Mouse (Mus musculus) ES-CJ7 (cell line): ENCODE results near the gene Tomm20l.
A peak's percentile ranks its signal among the peaks of the same experiment; 100 is the strongest.
"Not testable (repeated sequence)": the region's sequence is repeated elsewhere in the genome, so short reads cannot be mapped to it uniquely, and the experiment has no call there.

Experiments
- DNase-seq: peaks from one replicate; pipeline ENCODE4 v3.0.0; 2011; ENCODE audit warnings: low read depth, low spot score

The Tomm20l gene

DNA sequence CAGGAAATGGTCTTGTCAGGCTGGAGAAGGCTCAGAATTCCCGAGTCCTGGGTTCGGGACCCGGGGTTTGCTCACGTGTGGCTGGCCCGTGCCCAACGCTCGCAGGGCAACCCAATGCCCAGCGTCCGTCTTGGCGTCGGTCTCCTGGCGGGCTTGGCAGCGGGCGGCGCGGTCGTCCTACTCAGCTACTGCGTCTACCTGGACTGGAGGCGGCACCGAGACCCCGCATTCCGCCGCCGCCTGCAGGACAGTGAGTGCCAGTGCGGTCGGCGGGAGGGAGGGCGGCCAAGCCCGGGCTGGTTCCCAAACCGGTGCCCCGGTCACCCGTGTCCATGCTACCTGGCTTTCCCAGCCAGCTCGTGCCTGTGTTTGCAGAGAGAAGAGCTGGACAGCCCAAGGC, at the start of gene Tomm20l:
Tomm20l (plus strand) TSS at position 98 of the 400 bp plus-strand sequence.
- no peak for DNase-seq

DNA sequence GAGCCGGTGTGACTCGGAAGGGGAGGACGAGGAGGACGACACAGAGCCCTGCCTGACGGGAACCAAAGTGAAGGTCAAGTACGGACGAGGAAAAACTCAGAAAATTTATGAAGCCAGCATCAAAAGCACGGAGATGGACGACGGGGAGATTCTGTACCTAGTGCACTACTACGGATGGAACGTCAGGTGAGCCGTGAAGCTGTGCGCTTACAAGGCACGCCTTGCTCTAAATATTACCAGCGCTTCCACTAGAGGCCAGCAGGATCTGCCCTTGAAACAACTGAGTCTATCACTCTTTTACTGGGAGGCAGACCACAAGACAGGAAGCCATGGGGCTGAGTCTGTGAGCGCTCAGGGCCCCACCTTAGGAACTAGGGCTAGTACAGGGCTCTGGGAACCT, 41.4 kb upstream of the Tomm20l start:
- DNase-seq, result no peak

DNA sequence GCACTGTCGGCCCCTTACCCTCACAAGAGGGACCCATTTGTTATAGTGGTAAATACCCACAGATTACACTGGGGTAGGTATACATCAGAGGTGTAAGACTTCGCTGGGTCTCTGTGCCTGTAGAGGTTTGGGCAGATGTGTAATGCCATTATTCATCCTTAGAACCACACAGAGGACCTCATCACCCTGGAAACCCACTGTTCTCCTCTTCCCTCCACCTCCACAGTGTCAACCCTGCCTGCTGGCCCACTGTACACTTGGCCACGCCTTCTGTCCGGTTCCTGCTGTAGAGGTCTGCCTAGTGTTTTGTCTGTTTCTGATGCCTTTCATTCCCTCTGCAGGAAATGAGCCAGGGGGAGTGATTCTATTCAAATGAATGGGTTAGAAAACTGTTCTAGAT, 39.2 kb upstream of the Tomm20l start:
- no peak for DNase-seq

DNA sequence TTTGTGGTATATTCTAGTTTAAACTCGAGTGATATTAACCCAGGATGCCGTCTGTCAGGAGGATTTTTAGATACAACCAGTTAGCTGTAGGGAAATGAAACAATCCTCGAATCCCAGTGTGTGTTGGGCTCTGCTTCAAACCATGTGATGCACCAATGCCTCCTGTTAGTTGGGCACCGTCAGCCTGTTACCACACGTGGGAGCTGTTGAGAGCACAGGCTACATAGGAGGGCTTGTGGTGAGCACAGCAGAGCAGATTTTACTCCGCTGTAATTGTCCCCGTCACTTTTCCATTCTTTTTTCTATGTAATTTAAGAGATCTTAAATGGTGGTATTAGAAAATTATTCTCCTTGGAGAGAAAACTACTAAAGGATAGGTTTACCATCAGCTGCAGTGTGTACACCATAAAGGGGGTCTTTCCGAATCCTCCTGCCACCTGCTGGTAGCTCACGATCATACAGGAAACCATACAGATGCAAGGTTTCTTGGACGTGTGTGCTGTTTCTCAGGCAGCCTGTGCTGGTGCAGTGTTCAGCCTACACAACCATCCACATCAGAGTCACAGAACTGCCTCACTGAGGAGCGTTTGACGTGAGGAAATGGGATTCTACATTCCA, 38.0 kb upstream of the Tomm20l start:
- DNase-seq, result peak; percentile 78

DNA sequence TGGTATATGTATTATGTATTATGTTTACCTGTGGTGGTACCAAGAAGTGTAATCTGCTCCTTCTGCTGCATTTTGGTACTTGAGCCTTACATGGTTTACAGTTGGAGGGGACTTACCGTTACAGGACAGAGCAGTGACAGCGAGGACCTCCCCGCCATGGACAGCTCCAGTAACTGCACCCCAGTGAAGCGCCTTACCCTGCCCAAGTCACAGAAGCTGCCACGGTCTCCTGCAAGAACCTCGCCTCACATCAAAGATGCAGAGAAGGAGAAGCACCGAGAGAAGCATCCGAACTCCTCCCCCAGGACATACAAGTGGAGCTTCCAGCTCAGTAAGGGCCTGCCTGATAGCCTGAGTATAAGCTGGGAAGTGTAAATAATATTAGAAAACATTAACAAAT, 24.9 kb upstream of the Tomm20l start:
- no peak for DNase-seq

DNA sequence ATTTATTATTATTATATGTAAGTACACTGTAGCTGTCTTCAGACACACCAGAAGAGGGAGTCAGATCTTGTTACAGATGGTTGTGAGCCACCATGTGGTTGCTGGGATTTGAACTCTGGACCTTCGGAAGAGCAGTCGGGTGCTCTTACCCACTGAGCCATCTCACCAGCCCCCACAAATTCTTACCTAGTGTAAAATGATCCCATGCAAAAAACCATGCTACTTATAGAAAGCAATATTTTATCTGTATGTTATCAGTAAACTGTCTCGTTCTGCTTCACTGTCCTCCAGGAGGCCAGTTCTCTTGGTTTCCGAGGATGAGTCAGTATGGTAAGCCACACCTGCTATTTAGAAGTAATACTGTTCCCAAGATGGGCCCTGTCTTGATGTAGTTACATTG, 7.0 kb upstream of the Tomm20l start:
- DNase-seq, result not testable (repeated sequence)

DNA sequence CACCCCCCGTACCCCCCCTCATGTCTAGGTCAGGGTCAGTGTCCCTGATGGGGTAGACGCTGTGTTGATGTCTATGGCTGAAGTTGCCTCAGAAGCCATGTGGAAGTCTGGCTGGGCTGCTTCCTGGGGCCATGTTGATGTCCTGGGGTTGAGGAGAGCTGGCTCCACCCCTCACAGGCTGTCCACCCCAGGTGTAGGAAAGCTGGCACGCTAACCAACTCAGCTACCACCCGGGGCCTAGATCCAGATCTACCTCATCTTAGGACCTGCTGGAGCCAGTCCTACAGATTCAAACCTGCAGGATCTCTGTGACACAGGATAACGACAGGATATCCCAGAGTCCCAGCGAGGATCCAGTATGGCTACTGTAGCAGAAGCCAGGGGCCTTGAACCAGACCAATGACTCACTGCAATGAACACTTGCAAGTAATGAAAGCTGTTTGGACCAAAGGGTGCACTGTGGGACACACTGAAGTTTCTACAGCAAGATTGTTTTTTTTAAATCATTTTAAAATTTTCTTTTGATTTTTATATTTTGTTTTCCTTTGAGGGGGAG, 3.9 kb upstream of the Tomm20l start:
- no peak for DNase-seq

DNA sequence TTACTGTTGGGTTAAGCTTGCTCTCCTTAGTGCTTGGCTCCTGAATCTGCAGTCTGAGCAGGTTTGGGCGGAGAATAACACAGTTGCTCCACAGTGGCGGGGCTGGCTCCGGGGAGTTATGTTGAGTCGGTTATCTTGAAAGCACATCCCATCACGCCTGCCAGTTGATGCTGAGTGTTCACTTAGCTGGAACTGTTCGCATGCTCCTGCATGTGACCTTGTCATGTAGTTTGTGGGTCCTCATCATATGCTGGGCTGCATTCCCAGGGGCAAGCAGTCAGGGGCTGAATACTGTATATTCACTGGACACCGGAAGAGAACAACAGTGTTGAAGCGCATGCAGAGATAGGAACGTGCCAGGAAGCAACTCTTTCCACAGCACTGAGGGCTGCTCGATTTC, 1.8 kb downstream of the Tomm20l start:
- DNase-seq, result no peak

DNA sequence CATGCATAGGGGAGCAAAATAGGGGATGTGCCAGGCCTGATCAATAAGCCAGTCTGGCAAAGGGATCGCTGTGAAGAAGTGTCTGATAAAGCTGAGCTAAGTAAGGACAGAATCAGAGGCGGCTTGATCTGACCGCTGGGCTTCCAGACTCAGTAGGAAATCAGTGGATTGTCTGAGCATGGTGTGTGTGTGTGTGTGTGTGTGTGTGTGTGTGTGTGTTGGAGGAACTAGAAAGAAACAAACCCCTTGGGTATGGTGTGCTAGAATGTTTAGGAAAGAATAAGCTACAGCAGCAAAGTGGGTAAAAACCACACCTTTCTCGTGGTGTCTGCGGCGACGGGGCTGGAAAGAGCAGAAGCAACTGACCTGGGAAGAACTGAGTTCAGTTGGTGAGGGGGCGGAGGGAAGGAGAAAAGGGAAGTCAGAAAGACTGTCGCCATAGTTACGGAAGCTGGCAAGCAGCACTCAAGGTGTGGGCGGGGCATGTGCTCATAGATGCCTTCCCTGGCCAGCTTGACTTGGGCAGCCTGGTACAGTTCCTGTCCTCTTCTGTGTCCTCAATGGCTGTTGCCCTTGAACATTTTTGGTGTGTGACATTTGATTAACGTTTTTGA, 2.6 kb downstream of the Tomm20l start:
- peak; percentile 59 for DNase-seq

DNA sequence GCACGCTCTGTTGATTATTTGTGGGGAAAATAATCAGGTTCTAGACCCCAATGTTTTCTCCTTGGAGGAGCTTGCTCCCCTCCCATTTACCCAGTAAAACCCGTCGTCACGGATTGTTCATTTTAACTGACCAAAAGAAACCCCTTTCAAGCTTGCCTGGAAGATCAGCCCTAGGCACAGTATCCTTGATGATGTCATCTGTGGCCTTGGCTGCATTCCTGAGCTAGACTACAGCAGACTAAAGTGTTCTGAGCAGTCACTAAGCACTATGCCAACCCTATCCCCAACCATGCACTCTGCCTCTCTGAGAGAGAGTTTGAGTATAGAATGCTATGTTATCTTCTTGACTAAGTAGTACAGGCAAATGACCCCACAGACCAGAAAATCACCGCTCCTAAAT, 5.2 kb downstream of the Tomm20l start:
- DNase-seq, result no peak

DNA sequence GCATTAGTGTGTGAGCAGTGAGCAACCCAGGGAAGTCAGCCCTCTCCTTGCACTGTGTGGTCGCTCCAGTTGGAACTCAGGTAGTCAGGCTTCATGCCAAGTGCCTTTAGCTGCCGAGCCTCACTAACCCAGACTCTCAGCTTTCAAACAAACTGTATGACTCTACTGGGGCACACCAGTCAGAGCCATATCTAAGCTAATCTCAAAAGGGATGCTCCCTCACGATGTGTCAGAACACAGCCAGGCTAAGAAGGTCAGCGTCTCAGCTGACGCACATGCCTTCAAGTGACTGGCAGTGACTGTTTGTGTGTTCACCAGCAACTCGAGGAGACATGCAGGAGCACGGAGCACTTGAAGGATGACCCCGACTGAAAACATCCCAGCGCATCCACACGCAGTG, 11.5 kb downstream of the Tomm20l start:
- DNase-seq, result no peak

DNA sequence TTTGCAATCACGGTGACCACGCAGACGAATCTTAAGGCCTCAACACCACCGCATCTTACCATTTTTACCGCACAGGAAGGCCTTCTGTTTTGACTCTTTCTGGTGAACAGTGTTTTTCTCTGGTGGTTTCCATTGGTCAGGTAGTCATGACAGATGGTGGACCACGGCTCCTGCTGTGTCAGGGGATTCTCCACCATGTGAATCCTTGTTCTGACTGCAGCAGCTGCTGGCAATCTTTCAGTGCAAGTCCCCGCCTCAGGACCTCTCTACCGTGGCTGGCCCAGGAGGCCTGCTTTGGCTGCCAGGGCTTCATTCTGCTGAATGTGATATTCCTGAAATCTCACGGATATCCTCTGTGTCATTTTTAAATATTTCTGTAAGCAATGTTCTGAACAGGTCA, 12.1 kb downstream of the Tomm20l start:
- DNase-seq, result no peak

DNA sequence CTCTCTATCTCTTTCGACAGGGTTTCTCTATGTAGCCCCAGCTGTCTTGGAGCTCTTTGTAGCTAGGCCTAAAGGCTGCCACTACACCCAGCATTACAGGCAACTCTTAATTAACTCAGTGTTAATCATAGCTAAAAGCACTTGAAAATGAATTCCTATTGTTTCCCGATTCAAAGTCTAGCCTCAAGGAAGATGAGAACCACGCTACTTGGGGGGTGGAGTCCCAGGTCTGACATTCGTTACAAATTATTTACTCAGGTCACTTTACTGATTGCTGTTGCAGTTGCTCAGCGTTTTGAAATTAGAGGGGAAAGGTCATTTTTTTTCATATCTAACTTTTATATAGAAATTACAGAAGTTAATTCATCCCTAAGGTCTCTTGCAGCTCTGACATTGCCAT, 24.4 kb downstream of the Tomm20l start:
- no peak for DNase-seq

DNA sequence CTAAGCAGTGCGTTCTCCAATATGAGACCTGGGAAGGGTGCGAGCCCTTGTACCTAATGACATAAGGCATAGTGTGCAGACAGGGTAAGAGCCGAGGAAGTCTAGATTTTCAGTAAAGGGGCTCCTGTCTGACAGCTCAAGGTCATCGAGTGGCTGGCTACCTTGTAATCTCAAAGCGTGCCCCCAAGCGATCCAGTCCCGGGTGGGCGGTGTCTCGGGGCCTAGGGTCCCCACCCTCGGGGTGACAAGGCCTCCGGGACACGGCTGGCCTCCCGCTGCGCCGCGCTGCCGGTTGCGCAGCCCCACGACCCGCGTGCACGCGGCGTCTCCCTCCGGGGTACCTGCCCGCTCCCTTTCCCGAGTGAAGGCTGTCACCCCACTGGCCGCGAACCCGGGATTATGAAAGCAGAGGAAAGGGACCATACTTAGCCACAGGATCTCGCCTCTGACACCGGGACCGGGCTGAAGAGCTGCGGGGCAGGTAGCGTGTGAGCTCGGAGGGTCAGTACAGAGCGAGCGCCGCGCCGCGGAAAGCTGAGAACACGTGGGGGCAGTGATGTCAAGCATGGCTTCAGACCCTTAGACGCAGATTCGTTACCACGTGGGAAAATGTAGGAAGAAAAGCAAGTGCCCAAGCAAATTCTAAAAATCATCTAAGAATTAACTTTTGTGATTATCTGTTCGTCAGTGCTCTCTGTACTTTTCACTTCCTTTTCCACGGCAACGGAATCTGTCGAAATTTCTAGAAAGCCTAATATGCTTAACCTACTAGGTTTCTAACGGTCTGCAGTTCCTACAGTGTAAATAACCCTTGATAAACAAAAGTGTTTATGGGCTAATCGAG, 25.1 kb downstream of the Tomm20l start, which contains the start of the genes Timm9 and 2700049A03Rik:
Timm9 (minus strand) TSS at position 555 of the 844 bp plus-strand sequence.
2700049A03Rik (plus strand) TSS at position 719 of the 844 bp plus-strand sequence.
- peak; percentile 91 for DNase-seq

DNA sequence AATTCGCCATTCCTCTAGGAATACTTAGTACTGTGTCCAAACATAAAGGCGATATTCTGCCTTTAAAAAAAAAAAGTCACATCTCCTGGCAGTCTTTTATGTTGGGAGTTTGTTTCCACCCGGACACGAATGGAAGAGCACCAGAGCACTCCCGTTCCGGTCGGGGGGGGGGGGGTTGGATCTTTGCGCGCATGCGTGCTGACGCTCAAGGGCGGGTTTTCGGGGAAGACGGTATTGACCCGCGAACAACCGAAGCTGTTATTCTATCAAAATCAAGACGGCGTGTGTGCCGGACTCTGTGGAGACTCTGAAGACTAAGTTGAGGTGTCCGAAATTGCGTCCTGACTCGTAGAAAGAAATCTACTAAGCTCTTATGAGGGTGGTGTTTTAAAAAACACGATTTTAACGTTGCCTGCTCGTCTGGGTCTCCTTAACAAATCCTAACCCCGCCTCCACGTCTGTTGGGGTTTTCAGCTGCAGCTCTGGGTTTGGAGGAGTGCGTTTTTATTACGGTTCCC, 25.8 kb downstream of the Tomm20l start:
- peak; percentile 95 for DNase-seq

DNA sequence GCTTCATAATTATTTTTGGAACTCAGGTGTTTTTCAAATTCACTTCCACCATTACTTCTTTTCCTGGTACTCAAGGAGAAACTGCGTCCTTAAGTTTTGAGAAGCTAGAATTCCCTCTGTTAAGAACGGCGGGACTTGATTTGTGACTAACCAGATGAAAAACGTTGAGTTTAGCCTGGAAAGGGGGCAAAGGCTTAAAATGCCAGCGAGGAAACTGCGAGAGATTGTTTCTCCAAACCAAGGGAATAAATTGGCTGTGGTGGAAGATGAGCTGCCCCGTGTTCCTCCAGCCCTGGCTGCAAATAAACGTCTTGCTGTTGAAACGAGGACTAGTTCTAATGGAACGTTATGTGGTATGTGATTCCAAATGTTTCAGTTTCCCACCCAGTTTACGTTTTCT, 26.5 kb downstream of the Tomm20l start:
- DNase-seq, result no peak

DNA sequence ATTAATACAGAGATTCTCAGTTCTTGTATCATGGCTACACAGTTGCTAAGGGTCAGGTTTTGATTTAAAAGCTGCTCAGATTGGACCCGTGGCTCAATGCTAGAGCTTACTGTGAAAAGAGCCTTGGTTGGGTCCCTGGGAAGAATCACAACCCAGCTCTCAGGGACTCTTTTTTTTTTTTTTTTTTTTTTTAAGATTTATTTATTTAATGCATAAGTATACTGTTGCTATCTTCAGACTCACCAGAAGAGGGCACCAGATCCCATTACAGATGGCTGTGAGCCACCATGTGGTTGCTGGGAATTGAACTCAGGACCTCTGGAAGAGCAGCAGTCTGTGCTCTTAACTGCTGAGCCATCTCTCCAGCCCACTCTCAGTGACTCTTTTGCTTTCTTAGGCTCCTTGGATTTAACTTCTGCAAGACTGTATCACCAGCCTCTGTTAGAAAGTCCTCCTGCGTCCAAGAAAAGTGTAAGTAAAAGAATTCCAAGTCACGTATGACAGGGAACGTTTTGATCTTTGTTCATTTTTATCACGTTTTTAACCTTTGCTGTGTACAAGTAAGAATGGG, 28.1 kb downstream of the Tomm20l start:
- DNase-seq, result no peak

DNA sequence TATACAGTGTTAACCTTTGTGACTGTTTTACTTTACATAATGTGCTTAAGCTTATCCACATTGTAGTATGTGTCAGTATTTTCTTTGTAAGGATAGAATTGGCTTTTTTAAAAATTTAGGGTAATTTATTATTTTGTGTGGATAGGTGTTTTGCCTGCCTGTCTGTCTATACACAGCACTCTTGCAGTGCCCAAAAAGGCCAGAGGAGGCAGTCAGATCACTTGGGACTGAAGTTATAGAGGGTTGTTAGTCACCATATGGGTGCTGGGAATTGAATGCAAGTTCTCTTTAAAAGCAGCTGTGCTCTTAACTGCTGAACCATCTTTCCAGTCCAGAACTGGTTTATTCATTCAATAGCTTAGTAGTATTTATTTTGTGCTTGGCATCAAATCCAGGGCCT, 30.0 kb downstream of the Tomm20l start:
- peak; percentile 41 for DNase-seq

DNA sequence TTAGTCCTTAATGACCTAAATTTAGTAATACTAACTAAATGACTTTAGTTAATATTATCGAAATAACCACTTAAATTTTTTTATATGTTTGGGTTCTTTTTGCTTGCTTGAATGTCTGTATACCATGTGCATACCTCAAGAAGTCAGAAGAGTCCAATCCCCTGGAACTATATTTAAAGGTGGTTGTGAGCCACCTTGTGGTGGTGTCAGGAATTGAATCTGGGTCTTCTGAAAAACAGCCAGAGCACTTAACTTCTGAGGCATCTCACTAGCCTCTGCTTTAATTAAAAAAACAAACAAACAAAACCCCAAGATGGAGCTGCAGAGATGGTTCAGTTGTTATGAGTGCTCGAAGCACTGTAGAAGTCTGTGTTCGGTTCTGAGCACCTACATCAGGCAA, 36.4 kb downstream of the Tomm20l start:
- peak; percentile 48 for DNase-seq

DNA sequence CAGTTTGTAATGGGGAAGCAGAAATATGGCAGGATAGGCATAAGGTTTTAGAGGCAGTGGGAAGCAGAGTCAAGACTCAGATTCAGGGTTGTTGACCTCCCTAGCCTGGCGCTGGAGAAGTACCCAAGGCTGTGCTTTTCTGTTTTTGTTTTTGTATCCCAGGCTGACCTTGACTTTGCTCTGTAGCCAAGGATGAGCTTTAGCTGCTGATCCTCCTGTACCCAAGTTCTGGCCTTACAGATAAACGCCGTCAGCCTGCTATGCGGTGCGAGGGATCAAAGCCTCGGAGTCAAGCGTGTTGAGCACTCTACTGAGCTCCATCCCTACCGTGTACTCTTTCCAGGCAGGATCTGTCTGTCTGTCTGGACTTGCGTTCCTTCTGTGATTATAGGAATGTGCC, 37.6 kb downstream of the Tomm20l start:
- no peak for DNase-seq

DNA sequence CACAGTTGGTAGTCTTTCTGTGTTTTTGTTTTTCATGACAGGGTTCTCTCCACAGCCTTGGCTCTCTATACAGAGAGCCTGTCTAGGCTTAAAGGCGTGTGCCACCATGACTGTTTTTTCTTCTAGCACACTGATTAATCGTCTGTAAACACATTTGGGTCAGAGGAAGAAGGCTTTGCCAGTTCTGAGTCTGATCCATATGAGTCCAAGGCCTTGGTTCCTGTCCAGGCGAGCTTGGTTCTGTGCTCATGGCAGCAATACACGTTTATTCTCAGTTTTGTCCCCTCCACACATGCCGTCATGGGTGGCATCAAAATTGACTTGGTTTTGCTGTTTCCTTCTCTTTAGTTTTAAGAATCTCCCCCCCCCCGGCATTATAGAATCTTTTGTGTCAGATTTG, 38.2 kb downstream of the Tomm20l start:
- no peak for DNase-seq

DNA sequence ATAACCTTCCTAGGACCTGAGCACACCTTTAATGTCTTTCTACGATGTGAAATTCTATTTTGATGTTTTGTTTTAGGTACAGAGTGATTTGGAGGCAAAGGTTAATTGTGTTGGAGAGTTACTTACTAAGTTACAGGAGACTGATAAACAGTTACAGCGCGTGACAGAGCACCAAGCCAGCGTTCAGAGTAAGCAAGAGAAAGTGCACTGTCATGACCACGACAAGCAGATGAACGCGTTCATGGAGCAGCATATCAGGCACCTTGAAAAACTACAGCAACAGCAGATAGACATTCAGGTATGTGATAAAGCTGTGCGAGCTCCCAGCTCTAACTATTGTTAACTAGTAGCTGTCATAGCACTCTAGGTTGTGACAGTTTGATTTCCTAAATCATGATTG, 38.9 kb downstream of the Tomm20l start:
- no peak for DNase-seq
